Mouse (Mus musculus) lung, postnatal 0 days (tissue): Measurements from ENCODE around the gene Tnfsf13b. TPM values are rescaled to one million over a fixed set of nuclear protein-coding genes. Genes with fewer than 3 reads are reported as not detected.

ENCODE experiments used
- ATAC-seq: fragments of 200-750 bp; cut with Nextera tagmentation; 2 replicates; pipeline ENCODE4 v1.8.0; 2017; ENCODE audit warnings: moderate library complexity
- DNase-seq: peaks from one replicate; pipeline ENCODE4 v3.0.0-alpha.2; 2016; ENCODE audit warnings: low spot score
- H3K27ac ChIP-seq: fragments of 300-500 bp; sonication (generic); 2 replicates; pipeline ENCODE4 v1.5.1; 2014; ENCODE audit warnings: antibody characterized with exemption, mild to moderate bottlenecking, low read length, mixed read lengths
- H3K27me3 ChIP-seq: fragments of 300-500 bp; sonication (generic); replicated peaks from 2 replicates; pipeline ENCODE4 v1.6.1; 2014; ENCODE audit warnings: low read length, mixed read lengths; ENCODE audit not compliant: insufficient read depth
- H3K36me3 ChIP-seq: fragments of 300-500 bp; sonication (generic); 2 replicates; pipeline ENCODE4 v1.6.1; 2014; ENCODE audit warnings: low read length, mixed read lengths; ENCODE audit not compliant: insufficient read depth
- H3K4me1 ChIP-seq: fragments of 300-500 bp; sonication (generic); 2 replicates; pipeline ENCODE4 v1.6.1; 2014; ENCODE audit warnings: antibody characterized with exemption, low read depth, low read length, mixed read lengths; ENCODE audit not compliant: insufficient read depth
- H3K4me2 ChIP-seq: fragments of 300-500 bp; sonication (generic); replicated peaks from 2 replicates; pipeline ENCODE4 v1.6.1; 2014; ENCODE audit warnings: low read depth, mild to moderate bottlenecking, low read length, moderate library complexity, mixed read lengths
- H3K4me3 ChIP-seq: fragments of 300-500 bp; sonication (generic); 2 replicates; pipeline ENCODE4 v1.5.1; 2014; ENCODE audit warnings: low read depth, low read length
- H3K9ac ChIP-seq: fragments of 300-500 bp; sonication (generic); replicated peaks from 2 replicates; pipeline ENCODE4 v1.6.1; 2014; ENCODE audit warnings: low read depth, mild to moderate bottlenecking
- H3K9me3 ChIP-seq: fragments of 300-500 bp; sonication (generic); 2 replicates; pipeline ENCODE4 v1.6.1; 2016; ENCODE audit warnings: low read length, mixed read lengths
- CTCF ChIP-seq: IDR thresholded peaks from 2 replicates; pipeline ENCODE4 v1.5.1; 2016; ENCODE audit warnings: antibody characterized with exemption, mild to moderate bottlenecking
- EP300 ChIP-seq: IDR thresholded peaks from 2 replicates; pipeline ENCODE4 v1.6.1; 2016; ENCODE audit warnings: antibody characterized with exemption, mild to moderate bottlenecking, control low read depth
- WGBS: fragments of 180-500 bp; shearing (Covaris S2); extraction: QIAGEN DNeasy Blood & Tissue Kit; methylation state at CpG from one replicate; pipeline ENCODE4 v1.1.7; 2014; 5-methylcytosine and 5-hydroxymethylcytosine counted together
- polyA plus RNA-seq: library from polyadenylated mRNA; unstranded; fragments of >200 nt; fragmentation: Nextera tagmentation; extraction: Ambion mirVana; gene quantifications from 2 replicates; pipeline ENCODE4 v1.2.1, GENCODE M21; 2015

Gene Tnfsf13b
- polyA plus RNA-seq, result 1.3 TPM in 2 replicates

DNA sequence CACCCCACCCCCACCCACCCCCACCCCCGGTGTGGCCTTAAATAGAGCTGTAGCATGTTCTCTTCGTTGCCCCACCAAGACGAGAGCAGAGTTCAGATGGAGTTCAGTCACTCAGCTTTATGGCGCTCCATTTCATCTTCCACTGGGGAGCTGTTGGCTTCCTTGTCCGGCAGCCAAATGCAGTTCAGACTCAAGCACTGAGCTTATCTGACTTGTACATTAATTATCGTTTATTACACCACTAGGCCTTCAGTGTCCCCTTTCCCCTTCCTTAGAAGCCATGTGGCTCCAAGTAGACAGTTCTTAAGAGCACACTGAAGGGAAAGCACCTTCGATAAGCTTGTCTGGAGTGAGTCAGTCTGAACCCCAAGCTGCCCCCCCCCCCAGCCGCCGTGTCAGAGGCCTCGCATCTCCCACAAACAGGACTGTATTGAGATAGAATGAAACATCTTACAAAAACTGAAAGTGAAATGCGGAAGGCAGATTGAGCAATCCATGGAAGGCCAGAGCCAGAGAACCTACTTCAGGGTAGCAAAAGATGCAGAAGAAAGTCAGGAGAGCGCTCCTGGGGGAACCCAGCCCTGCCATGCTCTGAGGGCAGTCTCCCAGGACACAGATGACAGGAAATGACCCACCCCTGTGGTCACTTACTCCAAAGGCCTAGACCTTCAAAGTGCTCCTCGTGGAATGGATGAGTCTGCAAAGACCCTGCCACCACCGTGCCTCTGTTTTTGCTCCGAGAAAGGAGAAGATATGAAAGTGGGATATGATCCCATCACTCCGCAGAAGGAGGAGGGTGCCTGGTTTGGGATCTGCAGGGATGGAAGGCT lies at the start of gene Tnfsf13b:
TSS of gene Tnfsf13b (plus strand) at position 312 of the 830 bp plus-strand sequence.
- H3K4me1 ChIP-seq, result no peaks in the 10 kb centered on the region
- TF ChIP-seq EP300 (no peak), CTCF (no peak)
- no peaks in the 10 kb centered on the region for H3K36me3 ChIP-seq
- H3K27me3 ChIP-seq, result no peaks in the 10 kb centered on the region
- peak within 1 kb of the TSS; percentile 29 for H3K4me3 ChIP-seq
- 38% methylated on average over 16 of the region's 16 CpGs for WGBS
- ATAC-seq (peak; percentile 47), DNase-seq (peak; percentile 59)
- H3K9me3 ChIP-seq, result no peaks in the 10 kb centered on the region
- H3K9ac ChIP-seq, result no peak within 1 kb of the TSS
- H3K27ac ChIP-seq, result no peak within 1 kb of the TSS
- H3K4me2 ChIP-seq, result peak within 1 kb of the TSS; percentile 59

- Histone ChIP-seq H3K9ac (no peak overlapping the region), H3K4me3 (no peak overlapping the region), H3K27ac (no peak overlapping the region), H3K9me3 (no peaks in the 10 kb centered on the region), H3K27me3 (no peaks in the 10 kb centered on the region), H3K4me2 (no peak overlapping the region), H3K36me3 (no peaks in the 10 kb centered on the region), H3K4me1 (no peaks in the 10 kb centered on the region)
- no peak for TF ChIP-seq CTCF
- TF ChIP-seq EP300, result no peak
- DNase-seq, result no peak
- ATAC-seq, result no peak
- 36% methylated on average over 4 of the region's 4 CpGs for WGBS
Measured at GRCm38 (mm10) chr8:9958338-9958737, 47.9 kb upstream of the Tnfsf13b start.

- Histone ChIP-seq H3K27ac (no peak overlapping the region), H3K27me3 (no peaks in the 10 kb centered on the region), H3K9ac (no peak overlapping the region), H3K36me3 (no peaks in the 10 kb centered on the region), H3K4me1 (no peaks in the 10 kb centered on the region), H3K4me2 (no peak overlapping the region), H3K4me3 (no peak overlapping the region), H3K9me3 (no peaks in the 10 kb centered on the region)
- WGBS, result 92% methylated on average over 2 of the region's 2 CpGs
- no peak for DNase-seq
- no peak for ATAC-seq
- TF ChIP-seq CTCF (no peak), EP300 (no peak)
Measured at GRCm38 (mm10) chr8:9959919-9960318, 46.3 kb upstream of the Tnfsf13b start.

DNA sequence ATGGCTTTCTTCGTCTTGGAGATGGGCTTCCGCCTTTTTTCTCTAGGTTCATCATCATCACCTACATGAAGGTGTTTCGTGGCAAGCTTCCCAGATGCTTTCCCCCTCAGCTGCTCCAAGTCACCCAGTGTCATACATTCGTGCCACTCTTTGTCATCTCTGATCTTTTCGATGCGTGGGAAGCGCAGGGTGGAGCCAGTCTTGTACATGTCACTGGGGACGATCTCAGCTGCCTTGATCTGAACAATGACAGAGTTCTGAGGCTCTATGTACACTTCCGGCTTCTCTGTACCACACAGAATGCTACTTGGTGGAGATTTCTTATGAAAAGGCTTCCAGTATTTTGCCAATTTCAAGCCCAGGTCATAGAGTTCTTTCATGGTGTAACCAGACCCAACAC lies 34.4 kb upstream of the Tnfsf13b start:
- H3K4me3 ChIP-seq, result no peak overlapping the region
- no peak overlapping the region for H3K9ac ChIP-seq
- H3K4me1 ChIP-seq, result 0 out of 2 replicates have a peak, but pooled peaks cover 2% of the 10 kb centered on the region
- TF ChIP-seq EP300 (no peak), CTCF (no peak)
- no peaks in the 10 kb centered on the region for H3K9me3 ChIP-seq
- ATAC-seq (no peak), DNase-seq (no peak)
- 94% methylated on average over 9 of the region's 9 CpGs for WGBS
- no peak overlapping the region for H3K4me2 ChIP-seq
- H3K27ac ChIP-seq, result no peak overlapping the region
- H3K27me3 ChIP-seq, result no peaks in the 10 kb centered on the region
- 0 out of 2 replicates have a peak, but pooled peaks cover 18% of the 10 kb centered on the region for H3K36me3 ChIP-seq

- 25% methylated on average over 5 of the region's 5 CpGs for WGBS
- peak overlapping the region; percentile 76 for H3K4me2 ChIP-seq
- H3K27me3 ChIP-seq, result no peaks in the 10 kb centered on the region
Measured at GRCm38 (mm10) chr8:9975276-9975675, 31.0 kb upstream of the Tnfsf13b start.

DNA sequence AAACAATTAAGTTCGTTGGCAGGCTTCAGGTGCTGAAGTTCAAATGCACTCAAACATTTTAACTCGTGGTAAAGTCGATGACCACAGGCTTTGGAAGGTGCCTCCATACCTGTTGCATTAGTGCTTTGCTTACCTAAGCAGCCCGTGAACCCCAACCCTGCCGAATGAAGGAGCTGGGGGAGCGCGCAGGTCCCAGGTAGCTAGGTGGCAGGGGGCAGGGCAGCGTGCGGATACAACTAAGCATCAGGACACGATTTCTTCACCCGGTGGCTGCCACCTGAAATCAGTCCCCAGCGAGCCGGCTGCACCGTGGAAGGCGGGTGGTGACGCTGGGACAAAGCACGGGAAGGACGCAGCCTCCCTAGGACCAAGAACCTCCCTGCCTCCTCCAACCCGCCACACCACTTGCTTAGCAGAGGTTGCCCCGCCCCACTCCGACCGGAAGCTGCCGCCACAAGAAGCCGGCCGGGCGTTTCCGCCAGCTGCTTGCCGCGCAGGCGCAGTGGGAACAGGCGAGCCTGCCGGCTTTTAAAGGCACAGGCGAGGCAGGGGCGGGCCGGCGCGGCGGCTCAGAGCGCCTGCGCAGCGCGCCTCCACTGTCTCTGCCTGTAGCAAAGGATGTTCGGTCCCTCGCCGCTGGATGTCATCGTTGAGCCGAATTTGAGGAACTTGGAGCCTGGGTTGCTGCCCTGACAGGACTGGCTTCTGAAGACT lies 30.2 kb upstream of the Tnfsf13b start:
- 2% methylated on average over 47 of the region's 47 CpGs for WGBS

More at GRCm38 (mm10) chr8:9975276-9975675, 31.0 kb upstream of the Tnfsf13b start:
- peak; percentile 12 for DNase-seq
- Histone ChIP-seq H3K9me3 (no peaks in the 10 kb centered on the region), H3K4me1 (peaks cover 10% of the 10 kb centered on the region; the same call in 1 of the 2 replicates), H3K27ac (no peak overlapping the region), H3K9ac (peak overlapping the region; percentile 43; the same call in 1 of the 2 replicates), H3K4me3 (peak overlapping the region; percentile 55), H3K36me3 (0 out of 2 replicates have a peak, but pooled peaks cover 18% of the 10 kb centered on the region)
- TF ChIP-seq CTCF (no peak), EP300 (no peak)
- no peak for ATAC-seq

More for the DNA sequence above, 30.2 kb upstream of the Tnfsf13b start:
- peak; percentile 100 for DNase-seq
- H3K4me1 ChIP-seq, result peaks cover 10% of the 10 kb centered on the region; the same call in 1 of the 2 replicates
- H3K4me3 ChIP-seq, result peak overlapping the region; percentile 55
- no peaks in the 10 kb centered on the region for H3K9me3 ChIP-seq
- 0 out of 2 replicates have a peak overlapping the region, but pooled peaks have one; percentile 8 for H3K27ac ChIP-seq
- peak overlapping the region; percentile 76 for H3K4me2 ChIP-seq
- no peaks in the 10 kb centered on the region for H3K27me3 ChIP-seq
- H3K9ac ChIP-seq, result peak overlapping the region; percentile 43
- peak; percentile 95 for ATAC-seq
- 0 out of 2 replicates have a peak, but pooled peaks cover 16% of the 10 kb centered on the region for H3K36me3 ChIP-seq
- TF ChIP-seq CTCF (peak; percentile 84), EP300 (no peak)
